Mouse (Mus musculus) A20 (cell line): Measurements from ENCODE around the gene Tgm3.

ENCODE experiments used
- DNase-seq: peaks from one replicate; pipeline ENCODE4 v3.0.0-alpha.2; 2011; ENCODE audit warnings: low read depth, low spot score

The Tgm3 gene

DNA sequence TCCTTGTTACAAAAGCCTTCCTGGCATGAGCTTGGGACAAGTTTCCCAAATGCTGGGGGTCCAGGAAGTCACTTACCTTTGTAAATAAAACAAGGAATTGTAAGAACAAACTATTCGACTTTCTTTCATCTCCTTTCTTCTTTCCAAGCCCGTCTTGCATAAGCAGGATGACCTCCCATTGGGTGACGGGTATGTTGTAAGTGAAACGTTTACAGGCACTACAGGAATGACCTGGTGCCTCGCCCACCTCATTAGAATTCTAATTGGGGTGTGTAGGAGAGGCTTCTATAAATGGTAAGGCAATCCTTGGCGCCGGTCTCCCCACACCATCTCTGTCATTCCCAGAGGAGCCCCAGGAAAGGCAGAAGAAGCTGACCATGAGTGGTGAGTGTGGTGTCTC is at the start of gene Tgm3:
TSS of gene Tgm3 (plus strand) at position 324 of the 400 bp plus-strand sequence.
- DNase-seq, result no peak

- DNase-seq, result no peak
Observed at GRCm38 (mm10) chr2:129980608-129981007, 31.5 kb upstream of the Tgm3 start.

GRCm38 (mm10) chr2:129987527-129988045 is 24.6 kb upstream of the Tgm3 start:
- DNase-seq, result no peak

GRCm38 (mm10) chr2:129989646-129990045 is 22.5 kb upstream of the Tgm3 start:
- DNase-seq, result no peak

- no peak for DNase-seq
Observed at GRCm38 (mm10) chr2:129994468-129994867, 17.7 kb upstream of the Tgm3 start.

- no peak for DNase-seq
Observed at GRCm38 (mm10) chr2:129998476-129998875, 13.7 kb upstream of the Tgm3 start.

DNA sequence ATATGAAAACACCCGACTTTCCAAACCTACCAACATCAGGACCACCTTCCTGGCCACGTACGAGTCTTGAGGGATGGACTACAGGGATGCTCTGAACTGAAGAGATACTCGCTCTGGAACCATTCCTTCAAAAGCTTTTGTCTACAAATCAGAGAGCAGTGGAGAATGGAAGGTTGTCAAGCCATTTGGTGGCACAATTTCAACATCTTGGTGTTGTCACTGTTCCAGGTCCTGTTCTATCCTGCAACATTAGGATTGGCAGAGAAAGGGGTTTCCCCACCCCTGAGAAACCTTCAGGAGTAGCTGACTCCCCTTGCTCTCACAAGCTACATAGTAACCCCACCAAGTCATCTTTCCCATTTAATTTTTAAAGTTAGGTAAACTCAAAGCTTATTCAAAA is 12.9 kb upstream of the Tgm3 start:
- DNase-seq, result no peak

- no peak for DNase-seq
Observed at GRCm38 (mm10) chr2:130000601-130001000, 11.5 kb upstream of the Tgm3 start.

GRCm38 (mm10) chr2:130004046-130004445 is 8.1 kb upstream of the Tgm3 start:
- DNase-seq, result no peak

DNA sequence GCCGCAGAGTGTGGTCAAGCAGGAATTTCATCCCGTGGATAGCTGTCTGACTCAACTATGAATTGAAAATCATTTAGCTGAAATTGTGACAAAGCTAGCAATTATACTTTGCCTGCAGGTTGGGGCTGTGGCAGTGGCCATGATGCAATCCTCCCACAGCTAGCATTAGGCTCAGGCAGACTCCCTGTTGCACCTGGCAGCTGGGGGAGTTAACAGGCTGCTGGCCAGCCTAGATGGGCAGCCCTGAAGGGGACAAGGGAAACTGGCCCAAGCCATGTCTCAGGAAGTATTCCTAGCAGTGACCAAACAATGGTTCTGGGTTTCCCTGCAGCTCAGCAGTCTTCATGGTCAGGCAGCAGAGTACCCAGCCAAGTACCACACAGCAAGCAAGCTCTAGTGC is 2.8 kb upstream of the Tgm3 start:
- no peak for DNase-seq

DNA sequence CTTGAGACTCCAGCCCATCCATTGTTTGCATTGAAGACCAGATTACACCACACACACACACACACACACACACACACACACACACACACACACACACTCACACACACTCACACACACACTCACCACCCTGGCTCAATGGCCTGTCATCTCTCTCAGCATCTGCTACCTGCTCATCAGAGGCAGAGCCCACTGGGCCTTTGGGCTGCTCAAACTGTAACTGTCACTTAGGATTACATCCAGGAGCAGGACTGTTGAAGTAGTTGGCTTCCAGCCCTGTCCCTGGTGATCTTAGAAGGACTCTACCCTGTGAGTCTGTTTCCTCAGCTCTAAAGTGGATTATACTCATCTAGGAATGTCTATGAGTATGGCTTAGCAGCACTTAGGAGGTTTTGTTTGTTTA is 1.5 kb downstream of the Tgm3 start:
- DNase-seq, result no peak

DNA sequence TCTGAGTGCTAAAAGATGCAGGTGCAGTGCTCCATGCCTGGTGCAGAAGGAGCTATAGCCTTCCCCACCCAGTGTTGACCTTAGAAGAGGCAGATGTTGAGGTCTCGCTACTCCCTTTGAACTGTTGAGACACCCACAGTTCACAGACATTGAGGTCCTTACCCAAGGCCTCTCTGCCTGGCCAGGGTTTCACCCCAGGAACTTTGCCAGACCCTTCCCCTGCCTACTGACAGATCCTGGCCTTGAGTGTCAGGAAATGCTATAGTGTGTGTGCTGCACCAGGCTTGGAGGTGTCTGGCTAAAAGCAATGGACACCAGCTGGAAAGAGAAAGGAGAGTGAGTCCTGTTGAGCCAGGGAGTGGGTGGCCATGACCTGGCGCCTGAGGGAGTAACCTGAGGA is 3.0 kb downstream of the Tgm3 start:
- DNase-seq, result no peak

GRCm38 (mm10) chr2:130018084-130018483 is 5.9 kb downstream of the Tgm3 start:
- DNase-seq, result no peak

DNA sequence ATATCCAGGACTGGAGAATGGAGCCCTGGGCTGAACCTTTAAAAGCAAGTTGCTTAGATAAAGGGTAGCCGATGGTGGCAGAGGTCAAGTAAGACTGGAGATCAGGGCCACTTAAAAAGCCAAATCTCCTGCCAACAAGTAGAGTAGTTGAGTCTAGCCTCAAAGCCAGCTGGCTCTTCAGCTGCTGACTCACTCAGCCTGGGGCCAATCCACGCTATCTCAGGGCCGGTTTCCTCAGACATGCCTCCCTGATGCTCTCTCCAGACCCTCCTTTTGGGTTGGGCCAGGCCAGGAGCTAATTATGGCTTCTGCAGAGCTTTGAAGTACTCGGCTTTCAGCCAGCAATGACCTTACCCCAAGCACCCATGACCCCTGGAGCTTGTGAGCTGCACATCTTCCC is 15.7 kb downstream of the Tgm3 start:
- DNase-seq, result no peak

DNA sequence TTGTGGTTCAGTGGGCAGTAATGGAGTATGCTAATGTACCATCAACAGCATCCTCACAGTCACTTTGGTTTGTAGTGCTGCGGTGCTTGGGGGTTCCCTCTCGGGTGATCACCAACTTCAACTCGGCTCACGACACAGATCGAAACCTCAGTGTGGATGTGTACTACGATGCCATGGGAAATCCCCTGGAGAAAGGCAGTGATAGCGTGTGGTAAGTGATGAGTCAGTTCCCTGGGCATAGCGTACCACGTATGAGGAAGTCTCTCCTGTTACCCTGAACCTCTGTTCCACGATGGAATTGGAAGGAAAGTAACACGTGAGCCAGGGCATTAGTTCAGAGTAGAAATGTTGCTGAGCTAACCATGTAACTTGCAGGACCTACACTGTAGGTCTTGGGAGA is 17.7 kb downstream of the Tgm3 start:
- DNase-seq, result peak; percentile 20

DNA sequence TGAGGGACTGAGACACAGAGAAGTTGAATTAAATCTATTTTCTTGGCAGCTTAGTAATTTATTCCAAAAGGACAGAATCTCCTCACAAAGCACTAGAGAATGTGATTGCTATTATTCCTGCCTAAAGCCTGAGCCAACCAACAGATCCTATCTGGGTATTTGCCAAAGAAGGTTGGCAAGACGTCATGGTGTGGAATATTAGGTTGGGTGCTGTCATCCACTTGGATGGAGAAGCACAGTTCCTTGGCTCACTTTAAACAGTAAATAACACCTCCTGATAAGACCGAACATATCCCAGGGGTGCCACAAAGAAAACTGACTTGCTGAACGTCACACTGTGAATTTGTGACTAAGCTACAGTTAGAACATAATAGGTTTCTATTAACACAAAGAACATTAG is 20.5 kb downstream of the Tgm3 start:
- DNase-seq, result no peak

- no peak for DNase-seq
Observed at GRCm38 (mm10) chr2:130036846-130037245, 24.7 kb downstream of the Tgm3 start.

GRCm38 (mm10) chr2:130038971-130039370 is 26.8 kb downstream of the Tgm3 start:
- no peak for DNase-seq

- DNase-seq, result no peak
Observed at GRCm38 (mm10) chr2:130040190-130040886, 28.2 kb downstream of the Tgm3 start.

DNA sequence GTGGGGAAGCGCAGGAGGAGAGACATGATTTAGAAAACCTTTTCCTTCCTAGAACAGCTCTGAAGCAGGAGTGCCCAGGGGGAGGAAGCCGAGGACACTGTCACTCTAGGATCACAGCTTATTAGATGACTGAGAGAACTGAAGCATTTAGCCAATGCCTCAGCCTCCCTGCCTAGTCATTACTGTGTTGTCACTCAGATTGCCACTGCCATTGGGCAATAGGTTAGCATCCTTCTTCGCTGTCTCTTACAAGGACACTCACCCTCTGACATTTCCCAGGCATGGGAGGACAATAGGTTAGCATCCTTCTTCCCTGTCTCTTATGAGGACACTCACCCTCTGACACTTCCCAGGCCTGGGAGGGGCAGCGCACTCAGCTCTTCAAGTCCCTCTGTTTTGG is 31.7 kb downstream of the Tgm3 start:
- no peak for DNase-seq

- DNase-seq, result peak; percentile 22
Observed at GRCm38 (mm10) chr2:130047923-130048440, 35.8 kb downstream of the Tgm3 start.

GRCm38 (mm10) chr2:130048792-130049191 is 36.6 kb downstream of the Tgm3 start:
- no peak for DNase-seq

DNA sequence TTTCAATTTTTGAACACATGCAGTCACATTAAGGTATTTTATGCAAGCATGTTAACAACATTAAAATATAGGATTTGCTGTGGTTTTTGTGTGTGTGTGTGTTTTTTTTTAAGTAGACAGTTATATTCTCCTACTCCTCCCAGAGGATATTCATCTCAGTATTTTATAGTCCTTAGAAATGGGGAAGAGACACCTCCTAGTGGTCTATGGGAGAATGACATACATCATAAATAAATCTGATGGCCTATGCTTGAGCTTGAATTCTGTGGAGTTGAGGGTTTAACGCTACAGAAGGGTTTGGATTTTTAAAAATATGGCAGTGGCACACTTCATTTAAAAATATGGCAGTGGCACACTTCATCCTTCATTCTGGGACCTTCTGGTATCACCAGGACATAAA is 46.0 kb downstream of the Tgm3 start:
- peak; percentile 21 for DNase-seq

GRCm38 (mm10) chr2:130068228-130068627 is 56.1 kb downstream of the Tgm3 start:
- peak; percentile 35 for DNase-seq
